Mouse (Mus musculus) CH12.LX (cell line): ENCODE measurements around the gene Ptcd2. TPM values are rescaled to one million over a fixed set of nuclear protein-coding genes. Genes with fewer than 3 reads are reported as not detected.

Experiments
- DNase-seq: peaks from one replicate; pipeline ENCODE4 v3.0.0-alpha.2; 2013; ENCODE audit errors: extremely low read depth
- H3K27ac ChIP-seq: 2 replicates; pipeline ENCODE4 v1.5.1; 2012; ENCODE audit warnings: low read depth, mild to moderate bottlenecking, control low read depth, moderate library complexity; ENCODE audit not compliant: insufficient read depth
- H3K27me3 ChIP-seq: replicated peaks from 2 replicates; pipeline ENCODE3; 2012; ENCODE audit warnings: inconsistent platforms
- H3K36me3 ChIP-seq, 2 experiments: replicated peaks in 1 of 2; 2 replicates each; pipeline versions ENCODE3 to v1.6.1; 2012; ENCODE audit warnings: inconsistent platforms in 1 of 2, low read length in 1 of 2, mild to moderate bottlenecking in 1 of 2, mixed read lengths in 1 of 2, moderate library complexity in 1 of 2; ENCODE audit not compliant: control insufficient read depth in 1 of 2, insufficient read depth in 1 of 2
- H3K4me1 ChIP-seq, 2 experiments: 2 replicates each; pipeline ENCODE4 v1.6.1; 2012; ENCODE audit warnings: inconsistent platforms in 1 of 2, moderate library complexity in 1 of 2; ENCODE audit not compliant: insufficient read depth in 2 of 2, control insufficient read depth in 1 of 2
- H3K4me2 ChIP-seq: 2 replicates; pipeline ENCODE4 v1.6.1; 2012; ENCODE audit warnings: low read depth, mild to moderate bottlenecking, control low read depth; ENCODE audit not compliant: poor library complexity, insufficient read depth, severe bottlenecking
- H3K4me3 ChIP-seq, 3 experiments: fragments of 150-350 bp in 1 of 3; sonication (generic) in 1 of 3; replicated peaks in 1 of 3; 2 replicates each; pipeline versions ENCODE3 to v1.5.1; 2011 to 2012; ENCODE audit warnings: low read depth in 2 of 3, low read length in 2 of 3, mild to moderate bottlenecking in 2 of 3, moderate library complexity in 2 of 3, control low read depth in 1 of 3, improper control_type of control experiment in 1 of 3, inconsistent platforms in 1 of 3, mixed read lengths in 1 of 3; ENCODE audit not compliant: poor library complexity in 1 of 3
- H3K79me2 ChIP-seq: replicated peaks from 2 replicates; pipeline ENCODE4 v1.6.1; 2012; ENCODE audit warnings: mild to moderate bottlenecking, moderate library complexity; ENCODE audit not compliant: control insufficient read depth, poor library complexity, insufficient read depth, severe bottlenecking; ENCODE audit errors: extremely low read depth
- H3K9ac ChIP-seq: 2 replicates; pipeline ENCODE4 v1.6.1; 2012; ENCODE audit warnings: low read depth, mild to moderate bottlenecking, control low read depth, moderate library complexity; ENCODE audit not compliant: insufficient read depth
- H3K9me3 ChIP-seq: replicated peaks from 2 replicates; pipeline ENCODE3; 2012; ENCODE audit warnings: low read length, inconsistent platforms, mixed read lengths
- CHD1 ChIP-seq: IDR thresholded peaks from 2 replicates; pipeline ENCODE4 v1.6.1; 2012; ENCODE audit warnings: low read depth, low read length, improper control_type of control experiment, inconsistent platforms
- ELF1 ChIP-seq: IDR thresholded peaks from 2 replicates; pipeline ENCODE4 v1.6.1; 2014; ENCODE audit warnings: low read depth, mild to moderate bottlenecking, inconsistent platforms, low read length, improper control_type of control experiment
- GABPA ChIP-seq: IDR thresholded peaks from 2 replicates; pipeline ENCODE4 v1.6.1; 2012; ENCODE audit warnings: low read depth, low read length, improper control_type of control experiment, inconsistent platforms; ENCODE audit not compliant: insufficient replicate concordance
- HCFC1 ChIP-seq: IDR thresholded peaks from 2 replicates; pipeline ENCODE4 v1.6.1; 2012; ENCODE audit warnings: low read depth, mild to moderate bottlenecking, inconsistent platforms, low read length, improper control_type of control experiment
- IRF4 ChIP-seq: IDR thresholded peaks from 2 replicates; pipeline ENCODE4 v1.6.1; 2014; ENCODE audit warnings: low read depth, mild to moderate bottlenecking, inconsistent platforms, low read length, improper control_type of control experiment
- JUN ChIP-seq: IDR thresholded peaks from 2 replicates; pipeline ENCODE4 v1.6.1; 2011; ENCODE audit warnings: low read depth, mild to moderate bottlenecking, low read length, improper control_type of control experiment, moderate library complexity; ENCODE audit not compliant: insufficient read depth
- MAFK ChIP-seq: IDR thresholded peaks from 2 replicates; pipeline ENCODE4 v1.6.1; 2011; ENCODE audit warnings: low read length, improper control_type of control experiment; ENCODE audit not compliant: insufficient replicate concordance
- MAX ChIP-seq: IDR thresholded peaks from 2 replicates; pipeline ENCODE4 v1.6.1; 2011; ENCODE audit warnings: low read length, improper control_type of control experiment
- NRF1 ChIP-seq: IDR thresholded peaks from 2 replicates; pipeline ENCODE4 v1.6.1; 2014; ENCODE audit warnings: low read depth, mild to moderate bottlenecking, inconsistent platforms, low read length, improper control_type of control experiment, moderate library complexity
- PAX5 ChIP-seq: IDR thresholded peaks from 2 replicates; pipeline ENCODE4 v1.6.1; 2012; ENCODE audit warnings: low read length, inconsistent platforms, mixed read lengths
- POLR2AphosphoS2 ChIP-seq: IDR thresholded peaks from 2 replicates; pipeline ENCODE4 v1.6.1; 2011; ENCODE audit warnings: low read depth, low read length, improper control_type of control experiment
- RAD21 ChIP-seq: IDR thresholded peaks from 2 replicates; pipeline ENCODE4 v1.6.1; 2011; ENCODE audit warnings: low read depth, mild to moderate bottlenecking, low read length, improper control_type of control experiment, moderate library complexity
- RCOR1 ChIP-seq: conservative IDR thresholded peaks from 2 replicates; pipeline ENCODE4 v1.6.1; 2012; ENCODE audit warnings: low read depth, mild to moderate bottlenecking, inconsistent platforms, low read length, improper control_type of control experiment
- SIN3A ChIP-seq: IDR thresholded peaks from 2 replicates; pipeline ENCODE4 v1.6.1; 2012; ENCODE audit warnings: low read length, improper control_type of control experiment, inconsistent platforms
- SMC3 ChIP-seq: IDR thresholded peaks from 2 replicates; pipeline ENCODE4 v1.6.1; 2011; ENCODE audit warnings: low read depth, low read length, improper control_type of control experiment
- TCF12 ChIP-seq: IDR thresholded peaks from 2 replicates; pipeline ENCODE4 v1.6.1; 2014; ENCODE audit warnings: low read depth, mild to moderate bottlenecking, inconsistent platforms, low read length, improper control_type of control experiment
- USF1 ChIP-seq: IDR thresholded peaks from 2 replicates; pipeline ENCODE4 v1.6.1; 2014; ENCODE audit warnings: low read depth, mild to moderate bottlenecking, inconsistent platforms, low read length, improper control_type of control experiment
- USF2 ChIP-seq: conservative IDR thresholded peaks from 2 replicates; pipeline ENCODE4 v1.6.1; 2011; ENCODE audit warnings: low read depth, low read length, improper control_type of control experiment
- ZKSCAN1 ChIP-seq: IDR thresholded peaks from 2 replicates; pipeline ENCODE4 v1.6.1; 2012; ENCODE audit warnings: low read depth, inconsistent platforms, low read length, improper control_type of control experiment, borderline replicate concordance
- ZMIZ1 ChIP-seq: IDR thresholded peaks from 2 replicates; pipeline ENCODE4 v1.6.1; 2012; ENCODE audit warnings: low read depth, mild to moderate bottlenecking, inconsistent platforms, low read length, improper control_type of control experiment
- ZNF384 ChIP-seq: IDR thresholded peaks from 2 replicates; pipeline ENCODE4 v1.6.1; 2012; ENCODE audit warnings: low read depth, low read length, improper control_type of control experiment, inconsistent platforms
- dilution Hi-C: fragments of 300-500 bp; cut with MboI; formaldehyde crosslinking; loops from 2 replicates; pipeline ENCODE4 v1.14.3; 2020; ENCODE audit warnings: low sequenced_read_pairs; ENCODE audit not compliant: extremely low pct_unique_long_range_greater_than_20kb, extremely low pct_ligation_motif_present
- in situ Hi-C: fragments of 300-500 bp; cut with MboI; formaldehyde crosslinking; loops from 3 replicates; pipeline ENCODE4 v1.14.3; 2019; ENCODE audit warnings: low sequenced_read_pairs, low pct_ligation_motif_present, low pct_unique_long_range_greater_than_20kb, mixed read lengths
- polyA plus RNA-seq: library from polyadenylated mRNA; unstranded; fragments of >175 nt; gene quantifications from 2 replicates; pipeline ENCODE4 v1.2.1, GENCODE M21; 2012; ENCODE audit warnings: low read depth; ENCODE audit not compliant: insufficient read length
- total RNA-seq, 2 experiments: library from RNA; depleted of rRNA; stranded (reverse); fragments of 300-350 nt in 1 of 2; fragments of >200 nt in 1 of 2; gene quantifications; 2 replicates each; pipeline ENCODE4 v1.2.3; 2012 to 2014

Ptcd2 gene
- total and polyA plus RNA-seq, 3 experiments, result 32.4 to 92.9 (median 52.2) TPM

DNA sequence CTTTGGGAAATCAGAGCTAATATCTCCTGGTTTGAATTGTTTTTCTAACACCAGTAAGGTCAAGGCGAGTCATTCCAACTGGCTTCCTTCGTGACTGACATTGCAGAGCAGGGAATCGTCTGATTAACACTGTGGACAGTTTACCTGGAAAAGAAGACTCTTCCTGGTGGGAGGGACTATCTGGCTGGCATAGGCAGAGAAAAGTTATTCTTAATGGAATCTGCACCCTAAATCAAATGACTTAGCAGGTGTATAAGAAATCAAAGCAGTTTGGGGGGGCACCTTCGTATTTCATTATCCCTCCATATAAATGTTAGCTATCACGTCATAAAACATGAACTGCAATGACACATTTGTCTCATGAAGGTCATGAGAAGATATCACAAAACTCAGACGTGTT lies 66.0 kb downstream of the Ptcd2 start:
- DNase-seq, result no peak
- H3K9me3 ChIP-seq, result peaks cover 4% of the 10 kb centered on the region
- TF ChIP-seq POLR2AphosphoS2 (no peak), ZKSCAN1 (no peak), TCF12 (no peak), USF2 (no peak), RAD21 (no peak), IRF4 (no peak), MAX (no peak), USF1 (no peak), MAFK (no peak), SIN3A (no peak)
- TF ChIP-seq, all 38 proteins: peak for 0
- in situ Hi-C loops (no loop called here), dilution Hi-C loops (no loop called here)
- no peak overlapping the region for H3K27ac ChIP-seq
- peaks cover 2% of the 10 kb centered on the region for H3K27me3 ChIP-seq
- H3K4me3 ChIP-seq, result no peak overlapping the region
- no peaks in the 10 kb centered on the region for H3K4me1 ChIP-seq
- H3K4me2 ChIP-seq, result no peak overlapping the region
- no peaks in the 10 kb centered on the region for H3K79me2 ChIP-seq
- no peaks in the 10 kb centered on the region for H3K36me3 ChIP-seq
- H3K9ac ChIP-seq, result no peak overlapping the region

DNA sequence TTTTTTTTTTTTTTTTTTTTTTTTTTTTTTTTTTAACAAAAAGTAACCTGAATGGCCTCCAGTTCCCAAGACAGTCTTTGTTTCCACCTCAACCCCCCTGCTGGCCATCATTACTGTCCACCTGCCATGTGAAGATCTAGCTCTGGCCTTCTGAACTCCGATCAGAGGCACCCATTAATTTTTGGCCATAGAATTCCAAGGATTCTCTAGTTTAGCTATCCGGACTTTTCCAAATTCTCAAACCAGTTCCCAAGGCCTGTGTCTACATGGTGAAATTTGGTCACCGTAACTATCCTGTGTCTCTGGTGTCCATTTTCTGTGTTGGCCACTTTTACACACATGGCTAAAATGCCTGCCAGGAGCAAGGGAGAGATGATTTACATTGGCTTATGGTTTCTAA lies 67.0 kb downstream of the Ptcd2 start:
- Histone ChIP-seq H3K4me3 (no peak overlapping the region), H3K36me3 (no peaks in the 10 kb centered on the region), H3K4me2 (no peak overlapping the region), H3K9me3 (peaks cover 8% of the 10 kb centered on the region), H3K27me3 (peaks cover 5% of the 10 kb centered on the region), H3K79me2 (no peaks in the 10 kb centered on the region), H3K4me1 (no peaks in the 10 kb centered on the region), H3K9ac (no peak overlapping the region), H3K27ac (no peak overlapping the region)
- in situ Hi-C loops (no loop called here), dilution Hi-C loops (no loop called here)
- TF ChIP-seq MAX (no peak), SIN3A (no peak), JUN (no peak)
- DNase-seq, result no peak

DNA sequence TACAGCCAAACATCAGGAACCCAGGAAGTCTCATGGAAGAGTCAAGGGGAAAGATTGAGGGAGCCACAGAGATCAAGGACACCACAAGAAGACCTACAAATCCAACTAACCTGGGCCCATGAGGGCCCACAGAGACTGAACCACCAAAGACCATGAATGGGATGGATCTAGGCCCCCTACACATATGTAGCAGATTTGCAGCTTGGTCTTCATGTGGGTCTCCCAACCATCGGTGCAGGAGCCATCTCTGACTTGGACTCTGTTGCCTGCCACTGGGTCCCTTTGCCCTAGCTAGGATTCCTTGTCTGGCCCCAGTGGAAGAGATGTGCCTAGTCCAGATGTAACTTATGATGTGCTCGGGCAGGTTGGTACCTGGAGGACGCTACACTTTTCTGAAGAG lies 72.5 kb downstream of the Ptcd2 start:
- H3K27me3 ChIP-seq, result peaks cover 19% of the 10 kb centered on the region

More for the DNA sequence above, 72.5 kb downstream of the Ptcd2 start:
- in situ Hi-C loops, result no loop called here
- no peaks in the 10 kb centered on the region for H3K36me3 ChIP-seq
- H3K9ac ChIP-seq, result no peak overlapping the region
- no peaks in the 10 kb centered on the region for H3K79me2 ChIP-seq
- dilution Hi-C loops, result no loop called here
- H3K4me2 ChIP-seq, result no peak overlapping the region
- H3K27ac ChIP-seq, result no peak overlapping the region
- no peak for DNase-seq
- peaks cover 0 to 8% of the 10 kb centered on the region in 2 experiments; a peak in 1 of 4 replicates for H3K4me1 ChIP-seq
- peaks cover 11% of the 10 kb centered on the region for H3K9me3 ChIP-seq
- TF ChIP-seq ZNF384 (no peak), POLR2AphosphoS2 (no peak), USF2 (no peak), PAX5 (no peak), CHD1 (no peak), IRF4 (no peak), ELF1 (no peak), ZMIZ1 (no peak), GABPA (no peak), HCFC1 (no peak), RCOR1 (no peak), SMC3 (no peak), NRF1 (no peak), RAD21 (no peak)
- H3K4me3 ChIP-seq, result no peak overlapping the region
